Mouse (Mus musculus) C2C12 (cell line): Measurements from ENCODE around the gene Fez2. TPM values are rescaled to one million over a fixed set of nuclear protein-coding genes. Genes with fewer than 3 reads are reported as not detected.

ENCODE experiments used
- H3K27me3 ChIP-seq: one replicate; pipeline ENCODE4 v1.6.1; 2011; ENCODE audit not compliant: control insufficient read depth, insufficient read depth, insufficient read length
- H3K36me3 ChIP-seq: one replicate; pipeline ENCODE4 v1.6.1; 2011; ENCODE audit not compliant: control insufficient read depth, insufficient read depth
- H3K4me3 ChIP-seq: one replicate; pipeline ENCODE4 v1.5.1; 2011; ENCODE audit warnings: mild to moderate bottlenecking, control low read depth; ENCODE audit not compliant: poor library complexity, insufficient read depth, severe bottlenecking
- H3K79me2 ChIP-seq: one replicate; pipeline ENCODE4 v1.6.1; 2011; ENCODE audit not compliant: control insufficient read depth, insufficient read depth
- H3K79me3 ChIP-seq: one replicate; pipeline ENCODE4 v1.6.1; 2011; ENCODE audit warnings: low read depth, control low read depth
- H3ac ChIP-seq: one replicate; pipeline ENCODE3; 2011; ENCODE audit warnings: low read depth; ENCODE audit not compliant: control insufficient read depth, insufficient read length
- CEBPB ChIP-seq: IDR thresholded peaks from one replicate; pipeline ENCODE4 v1.6.1; 2011; ENCODE audit warnings: low read depth, mild to moderate bottlenecking, control low read depth, moderate library complexity
- CTCF ChIP-seq: IDR thresholded peaks from one replicate; pipeline ENCODE4 v1.5.1; 2011; ENCODE audit not compliant: control insufficient read depth, insufficient read depth, insufficient read length
- FOSL1 ChIP-seq: IDR thresholded peaks from one replicate; pipeline ENCODE4 v1.8.0; 2011; ENCODE audit warnings: mild to moderate bottlenecking, low read length; ENCODE audit not compliant: poor library complexity, insufficient read depth, severe bottlenecking
- MAX ChIP-seq: IDR thresholded peaks from one replicate; pipeline ENCODE4 v1.6.1; 2011; ENCODE audit warnings: mild to moderate bottlenecking, control low read depth
- MYOD1 ChIP-seq: IDR thresholded peaks from one replicate; pipeline ENCODE4 v1.6.1; 2011; ENCODE audit warnings: low read depth; ENCODE audit not compliant: control insufficient read depth, insufficient read length
- MYOG ChIP-seq: IDR thresholded peaks from one replicate; pipeline ENCODE4 v1.6.1; 2011; ENCODE audit not compliant: control insufficient read depth, insufficient read length; ENCODE audit errors: extremely low read depth
- USF1 ChIP-seq: IDR thresholded peaks from one replicate; pipeline ENCODE4 v1.6.1; 2011; ENCODE audit warnings: low read depth, mild to moderate bottlenecking, control low read depth, moderate library complexity
- polyA plus RNA-seq: library from polyadenylated mRNA; unstranded; fragments of >200 nt; fragmentation: generic; extraction: Trizol; gene quantifications from one replicate; pipeline ENCODE4 v1.2.1, GENCODE M21; 2012; ENCODE audit warnings: missing spikeins

Gene Fez2
- polyA plus RNA-seq, 1 experiment: 31.9 TPM

- Histone ChIP-seq H3K79me3 (no peaks in the 10 kb centered on the region), H3K36me3 (no peaks in the 10 kb centered on the region), H3ac (no peak overlapping the region), H3K79me2 (no peaks in the 10 kb centered on the region), H3K27me3 (no peaks in the 10 kb centered on the region), H3K4me3 (no peak overlapping the region)
- TF ChIP-seq MYOD1 (no peak), MYOG (no peak), FOSL1 (no peak)
These were observed 7.1 kb upstream of the Fez2 start for GRCm38 (mm10) chr17:78425026-78425425.

- Histone ChIP-seq H3ac (no peak overlapping the region), H3K36me3 (no peaks in the 10 kb centered on the region), H3K79me3 (peaks cover 20% of the 10 kb centered on the region), H3K79me2 (peaks cover 34% of the 10 kb centered on the region), H3K27me3 (no peaks in the 10 kb centered on the region), H3K4me3 (no peak overlapping the region)
- TF ChIP-seq CTCF (no peak), FOSL1 (no peak), MYOG (no peak), MYOD1 (no peak)
These were observed 1.3 kb upstream of the Fez2 start for GRCm38 (mm10) chr17:78419216-78419615.

- Histone ChIP-seq H3K27me3 (no peaks in the 10 kb centered on the region), H3K79me2 (peaks cover 35% of the 10 kb centered on the region), H3K79me3 (peaks cover 23% of the 10 kb centered on the region), H3K4me3 (no peak overlapping the region), H3ac (no peak overlapping the region), H3K36me3 (peaks cover 12% of the 10 kb centered on the region)
- TF ChIP-seq MAX (no peak), FOSL1 (no peak), MYOD1 (no peak), MYOG (no peak), CTCF (no peak), USF1 (no peak), CEBPB (no peak)
These were observed 2.7 kb downstream of the Fez2 start for GRCm38 (mm10) chr17:78415255-78415654.

- Histone ChIP-seq H3K79me2 (peaks cover 18% of the 10 kb centered on the region), H3ac (no peak overlapping the region), H3K79me3 (peaks cover 11% of the 10 kb centered on the region), H3K36me3 (peaks cover 24% of the 10 kb centered on the region), H3K27me3 (no peaks in the 10 kb centered on the region), H3K4me3 (no peak overlapping the region)
- TF ChIP-seq MAX (no peak), CEBPB (no peak), USF1 (no peak), MYOD1 (no peak), MYOG (no peak), CTCF (no peak), FOSL1 (no peak)
These were observed 8.1 kb downstream of the Fez2 start for GRCm38 (mm10) chr17:78409900-78410299.

- Histone ChIP-seq H3K4me3 (no peak overlapping the region), H3K27me3 (no peaks in the 10 kb centered on the region), H3ac (no peak overlapping the region), H3K79me2 (peaks cover 9% of the 10 kb centered on the region), H3K36me3 (peaks cover 28% of the 10 kb centered on the region), H3K79me3 (peaks cover 7% of the 10 kb centered on the region)
- TF ChIP-seq MYOG: no peak
These were observed 9.6 kb downstream of the Fez2 start for GRCm38 (mm10) chr17:78408386-78408785.

- TF ChIP-seq MYOG (no peak), CEBPB (no peak), MYOD1 (no peak), FOSL1 (no peak), USF1 (no peak), MAX (no peak), CTCF (no peak)
- Histone ChIP-seq H3K79me3 (peaks cover 5% of the 10 kb centered on the region), H3K79me2 (peaks cover 9% of the 10 kb centered on the region), H3K27me3 (no peaks in the 10 kb centered on the region), H3K4me3 (no peak overlapping the region), H3K36me3 (peaks cover 31% of the 10 kb centered on the region), H3ac (no peak overlapping the region)
These were observed 10.4 kb downstream of the Fez2 start for GRCm38 (mm10) chr17:78407581-78407980.

GRCm38 (mm10) chr17:78406854-78407253 is 11.1 kb downstream of the Fez2 start:
- Histone ChIP-seq H3K27me3 (no peaks in the 10 kb centered on the region), H3K36me3 (peaks cover 31% of the 10 kb centered on the region), H3ac (no peak overlapping the region), H3K79me2 (peaks cover 9% of the 10 kb centered on the region), H3K79me3 (peaks cover 4% of the 10 kb centered on the region), H3K4me3 (no peak overlapping the region)
- TF ChIP-seq CTCF (no peak), MYOG (no peak), FOSL1 (no peak), MAX (no peak), USF1 (no peak), MYOD1 (no peak), CEBPB (no peak)
